Mouse (Mus musculus) forebrain, embryonic 14.5 days (tissue): ENCODE data around the gene Apoe. TPM values are rescaled to one million over a fixed set of nuclear protein-coding genes. Genes with fewer than 3 reads are reported as not detected.
A peak's percentile ranks its signal among the peaks of the same experiment; 100 is the strongest.

Source experiments
- ATAC-seq: fragments of 200-750 bp; cut with Nextera tagmentation; 2 replicates; pipeline ENCODE4 v1.8.0; 2017; ENCODE audit warnings: mild to moderate bottlenecking, moderate library complexity
- DNase-seq: peaks from one replicate; pipeline ENCODE4 v3.0.0-alpha.2; 2015; ENCODE audit warnings: low spot score
- H3K27ac ChIP-seq: fragments of 300-500 bp; sonication (generic); 2 replicates; pipeline ENCODE4 v1.5.1; 2014; ENCODE audit warnings: low read depth, mild to moderate bottlenecking, control low read depth, low read length, moderate library complexity
- H3K27me3 ChIP-seq: fragments of 300-500 bp; sonication (generic); replicated peaks from 2 replicates; pipeline ENCODE4 v1.6.1; 2014; ENCODE audit warnings: low read length, control low read depth, mixed read lengths; ENCODE audit not compliant: control insufficient read depth, insufficient read depth
- H3K36me3 ChIP-seq: fragments of 300-500 bp; sonication (generic); 2 replicates; pipeline ENCODE4 v1.6.1; 2014; ENCODE audit warnings: low read length, control low read depth; ENCODE audit not compliant: control insufficient read depth, insufficient read depth
- H3K4me1 ChIP-seq: fragments of 300-500 bp; sonication (generic); 2 replicates; pipeline ENCODE4 v1.6.1; 2014; ENCODE audit warnings: antibody characterized with exemption, low read length, control low read depth; ENCODE audit not compliant: control insufficient read depth, insufficient read depth
- H3K4me2 ChIP-seq: fragments of 300-500 bp; sonication (generic); 2 replicates; pipeline ENCODE4 v1.6.1; 2014; ENCODE audit warnings: mild to moderate bottlenecking, control low read depth, low read length
- H3K4me3 ChIP-seq: fragments of 300-500 bp; sonication (generic); 2 replicates; pipeline ENCODE4 v1.5.1; 2014; ENCODE audit warnings: low read depth, low read length, control low read depth
- H3K9ac ChIP-seq: fragments of 300-500 bp; sonication (generic); 2 replicates; pipeline ENCODE4 v1.6.1; 2014; ENCODE audit warnings: mild to moderate bottlenecking, low read length, control low read depth, moderate library complexity
- H3K9me3 ChIP-seq: fragments of 300-500 bp; sonication (generic); replicated peaks from 2 replicates; pipeline ENCODE4 v1.6.1; 2016; ENCODE audit warnings: low read length, control low read depth, mixed read lengths; ENCODE audit not compliant: control insufficient read depth
- WGBS: fragments of 180-500 bp; shearing (Covaris S2); extraction: QIAGEN DNeasy Blood & Tissue Kit; methylation state at CpG from one replicate; pipeline ENCODE4 v1.1.7; 2014; 5-methylcytosine and 5-hydroxymethylcytosine counted together
- polyA plus RNA-seq: library from polyadenylated mRNA; unstranded; fragments of >200 nt; fragmentation: Nextera tagmentation; extraction: Ambion mirVana; gene quantifications from 2 replicates; pipeline ENCODE4 v1.2.1, GENCODE M21; 2014

Gene Apoe
- polyA plus RNA-seq, 1 experiment from 2014 or later = 261 TPM

GRCm38 (mm10) chr7:19718297-19718952 lies 19.4 kb upstream of the Apoe start:
- DNase-seq (no peak), ATAC-seq (no peak)
- no peak overlapping the region for H3K4me3 ChIP-seq
- no peaks in the 10 kb centered on the region for H3K9me3 ChIP-seq
- WGBS = 94% methylated on average over 5 of the region's 5 CpGs
- H3K4me2 ChIP-seq = no peak overlapping the region
- H3K4me1 ChIP-seq = peaks cover 10% of the 10 kb centered on the region
- H3K27ac ChIP-seq = no peak overlapping the region
- H3K36me3 ChIP-seq = peaks cover 13% of the 10 kb centered on the region; the same call in 1 of the 2 replicates
- no peak overlapping the region for H3K9ac ChIP-seq
- H3K27me3 ChIP-seq = no peaks in the 10 kb centered on the region

DNA sequence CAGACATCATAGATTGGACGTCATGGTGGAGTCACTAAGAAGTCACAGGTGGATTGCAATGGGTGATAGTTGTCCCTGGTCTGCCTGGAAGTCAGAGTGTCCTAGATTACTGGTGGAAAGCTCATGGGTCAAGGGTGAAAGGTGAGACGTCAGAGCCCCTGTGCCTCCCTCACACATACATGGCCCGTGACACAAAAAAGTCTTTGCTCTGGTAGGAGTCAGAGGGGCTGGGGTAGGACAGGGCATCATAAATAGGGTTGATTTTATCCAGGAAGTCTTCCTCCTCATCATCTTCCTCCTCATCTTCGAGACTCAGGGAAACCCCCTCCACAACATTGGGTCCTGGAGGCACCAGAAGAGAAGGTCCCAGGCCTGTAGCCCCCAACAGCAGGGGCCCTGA lies 18.4 kb upstream of the Apoe start:
- Histone ChIP-seq H3K36me3 (peaks cover 14% of the 10 kb centered on the region), H3K9me3 (no peaks in the 10 kb centered on the region), H3K4me2 (no peak overlapping the region), H3K27ac (no peak overlapping the region), H3K27me3 (no peaks in the 10 kb centered on the region), H3K9ac (no peak overlapping the region), H3K4me3 (no peak overlapping the region), H3K4me1 (peaks cover 10% of the 10 kb centered on the region)
- WGBS = 85% methylated on average over 4 of the region's 4 CpGs
- no peak for DNase-seq
- ATAC-seq = no peak

GRCm38 (mm10) chr7:19716822-19717221 lies 17.8 kb upstream of the Apoe start:
- peak overlapping the region; percentile 50; the same call in 1 of the 2 replicates for H3K9ac ChIP-seq
- peaks cover 19% of the 10 kb centered on the region for H3K36me3 ChIP-seq
- H3K4me2 ChIP-seq = peak overlapping the region; percentile 52
- peaks cover 10% of the 10 kb centered on the region for H3K4me1 ChIP-seq
- DNase-seq (no peak), ATAC-seq (no peak)
- H3K27me3 ChIP-seq = no peaks in the 10 kb centered on the region
- H3K4me3 ChIP-seq = no peak overlapping the region
- H3K27ac ChIP-seq = peak overlapping the region; percentile 84
- no peaks in the 10 kb centered on the region for H3K9me3 ChIP-seq
- 88% methylated on average over 2 of the region's 2 CpGs for WGBS

DNA sequence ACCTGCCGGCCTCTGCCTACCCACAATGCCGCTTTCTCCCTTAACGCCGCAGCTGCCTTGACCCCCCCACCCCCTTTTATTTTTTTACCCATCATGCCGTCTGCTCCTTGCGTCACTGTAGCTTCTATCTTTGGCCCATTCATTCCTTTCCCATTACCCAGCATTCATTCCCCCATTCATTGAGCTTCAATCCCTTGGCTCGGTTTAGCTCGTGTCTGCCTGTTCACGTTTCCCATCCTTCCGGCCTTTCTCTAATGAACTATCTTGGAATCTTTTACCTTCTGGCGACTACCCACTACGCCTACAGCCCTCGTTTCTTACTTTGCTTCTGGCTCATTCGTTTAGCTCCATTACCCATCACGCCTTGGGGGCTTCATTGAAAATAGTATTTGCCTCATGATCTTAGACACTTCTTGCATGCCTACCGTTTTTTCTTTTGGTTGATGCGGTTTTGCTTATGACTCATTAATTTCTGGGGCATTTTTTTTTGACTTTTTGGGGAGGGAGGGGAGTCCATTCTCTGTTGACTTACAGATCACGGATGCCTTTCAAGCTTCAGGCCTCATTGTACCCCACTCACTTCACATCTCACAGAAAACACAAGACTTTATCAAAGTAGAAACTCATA lies 17.2 kb upstream of the Apoe start:
- Histone ChIP-seq H3K9me3 (no peaks in the 10 kb centered on the region), H3K4me1 (peaks cover 10% of the 10 kb centered on the region), H3K36me3 (peaks cover 22% of the 10 kb centered on the region), H3K27me3 (no peaks in the 10 kb centered on the region), H3K27ac (peak overlapping the region; percentile 84), H3K9ac (peak overlapping the region; percentile 50), H3K4me2 (peak overlapping the region; percentile 52), H3K4me3 (peak overlapping the region; percentile 25)
- DNase-seq (no peak), ATAC-seq (no peak)
- WGBS = 8% methylated on average over 18 of the region's 18 CpGs

DNA sequence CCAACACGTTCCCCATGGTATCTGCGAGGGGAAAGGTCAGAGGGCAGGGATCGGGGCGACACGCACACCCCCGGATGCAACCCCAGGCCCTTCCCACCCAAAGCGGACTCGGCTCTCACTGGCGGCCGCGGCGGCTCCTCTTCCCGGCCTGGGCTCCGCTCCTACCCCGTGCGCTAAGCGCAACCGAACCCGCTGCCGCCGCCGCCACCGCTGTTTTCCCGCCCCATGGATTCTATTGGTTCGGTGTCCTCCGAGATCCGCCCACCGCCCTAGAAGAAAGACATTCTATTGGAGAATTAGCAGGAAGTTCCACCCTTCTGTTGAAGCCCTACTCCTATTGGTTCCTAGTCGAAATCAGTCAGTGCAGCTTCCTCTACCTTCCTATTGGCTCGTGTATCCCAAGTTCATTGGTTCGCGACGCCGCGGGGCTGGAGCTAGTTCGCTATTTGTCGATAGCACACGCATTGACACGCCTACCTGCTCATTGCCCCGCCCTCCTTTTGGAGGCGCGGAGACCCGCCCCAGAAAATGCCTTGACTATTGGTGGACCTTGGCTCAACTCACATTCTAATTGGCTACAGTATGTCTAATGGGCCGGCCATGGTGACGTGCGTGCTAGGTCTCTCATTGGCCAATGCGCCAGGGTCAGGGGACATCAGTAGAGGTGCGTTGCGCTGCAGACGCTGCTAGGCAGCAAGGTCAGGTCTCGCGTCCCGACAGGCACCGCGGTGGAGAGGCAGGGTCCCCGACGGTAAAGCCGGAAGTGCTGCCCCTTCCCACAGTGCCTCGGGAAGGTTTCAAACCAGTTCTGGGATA lies 16.5 kb upstream of the Apoe start, which contains the start of gene Tomm40:
Tomm40 (minus strand) TSS at position 200 of the 816 bp plus-strand sequence.
- H3K27me3 ChIP-seq = no peaks in the 10 kb centered on the region
- H3K4me3 ChIP-seq = peak within 1 kb of the TSS; percentile 98
- DNase-seq (peak; percentile 100), ATAC-seq (peak; percentile 98)
- H3K36me3 ChIP-seq = peaks cover 29% of the 10 kb centered on the region
- H3K4me1 ChIP-seq = peaks cover 10% of the 10 kb centered on the region
- peak within 1 kb of the TSS; percentile 95 for H3K4me2 ChIP-seq
- peak within 1 kb of the TSS; percentile 84 for H3K27ac ChIP-seq
- WGBS = under 1% methylated on average over 56 of the region's 59 CpGs
- H3K9me3 ChIP-seq = no peaks in the 10 kb centered on the region
- peak within 1 kb of the TSS; percentile 89 for H3K9ac ChIP-seq

GRCm38 (mm10) chr7:19714836-19715235 lies 15.8 kb upstream of the Apoe start:
- peaks cover 10% of the 10 kb centered on the region for H3K4me1 ChIP-seq

GRCm38 (mm10) chr7:19713598-19713997 lies 14.6 kb upstream of the Apoe start:
- peaks cover 47% of the 10 kb centered on the region for H3K36me3 ChIP-seq
- no peak for DNase-seq
- no peaks in the 10 kb centered on the region for H3K9me3 ChIP-seq
- H3K4me1 ChIP-seq = peaks cover 10% of the 10 kb centered on the region
- no peak overlapping the region for H3K27ac ChIP-seq
- no peak for ATAC-seq
- H3K9ac ChIP-seq = no peak overlapping the region
- H3K4me2 ChIP-seq = no peak overlapping the region
- 89% methylated on average over 9 of the region's 9 CpGs for WGBS
- no peaks in the 10 kb centered on the region for H3K27me3 ChIP-seq
- H3K4me3 ChIP-seq = no peak overlapping the region

More at GRCm38 (mm10) chr7:19714836-19715235, 15.8 kb upstream of the Apoe start:
- WGBS = under 1% methylated on average over 38 of the region's 39 CpGs
- DNase-seq = peak; percentile 3
- Histone ChIP-seq H3K9me3 (no peaks in the 10 kb centered on the region), H3K4me2 (peak overlapping the region; percentile 95), H3K9ac (peak overlapping the region; percentile 89), H3K4me3 (peak overlapping the region; percentile 98), H3K36me3 (peaks cover 35% of the 10 kb centered on the region), H3K27me3 (no peaks in the 10 kb centered on the region), H3K27ac (peak overlapping the region; percentile 74)
- ATAC-seq = no peak

DNA sequence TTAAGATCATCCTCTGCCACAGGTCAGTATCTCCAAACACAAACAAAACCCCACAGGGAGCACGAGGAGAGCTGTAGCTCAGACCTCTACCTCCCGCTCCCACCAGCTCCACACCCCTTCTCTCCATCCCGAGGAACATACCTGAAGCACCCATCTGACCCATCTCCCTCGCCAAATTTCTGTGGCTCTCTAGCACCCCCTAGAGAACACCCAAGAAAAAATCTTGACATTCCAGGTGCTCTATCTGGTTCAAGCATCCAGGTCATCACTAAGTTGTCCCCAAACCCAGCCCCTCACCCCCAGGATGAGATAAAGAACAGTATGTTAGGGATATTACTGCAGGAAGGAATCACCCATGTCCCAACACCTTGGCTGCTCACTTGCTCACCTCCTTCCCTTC lies 14.2 kb upstream of the Apoe start:
- no peak overlapping the region for H3K4me3 ChIP-seq
- no peaks in the 10 kb centered on the region for H3K27me3 ChIP-seq
- H3K9ac ChIP-seq = no peak overlapping the region
- WGBS = 51% methylated on average over 4 of the region's 4 CpGs
- peaks cover 50% of the 10 kb centered on the region for H3K36me3 ChIP-seq
- H3K27ac ChIP-seq = no peak overlapping the region
- DNase-seq = no peak
- no peak for ATAC-seq
- no peaks in the 10 kb centered on the region for H3K9me3 ChIP-seq
- H3K4me1 ChIP-seq = peaks cover 10% of the 10 kb centered on the region
- no peak overlapping the region for H3K4me2 ChIP-seq
